Mouse (Mus musculus): ENCODE measurements around the gene Bloc1s3. TPM values are rescaled to one million over a fixed set of nuclear protein-coding genes. Genes with fewer than 3 reads are reported as not detected.

The Bloc1s3 gene
- polyA plus RNA-seq, 1 experiment = 13.2 TPM

GRCm38 (mm10) chr7:19473875-19474443, 34.2 kb downstream of the Bloc1s3 start:
- H3K27me3 ChIP-seq (ENCODE audit: control insufficient read depth, insufficient read depth, low read length) = no peaks in the 10 kb centered on the region; the same call in 1 of the 2 replicates
- peak; percentile 29 for DNase-seq
- 2% methylated on average over 89 of the region's 89 CpGs for WGBS
- H3K36me3 ChIP-seq (ENCODE audit: control insufficient read depth, insufficient read depth, low read length) = no peaks in the 10 kb centered on the region
- TF ChIP-seq CTCF (IDR thresholded peaks at IDR 0.05; ENCODE audit: borderline replicate concordance, control insufficient read depth, extremely low read depth, insufficient read depth, low read length, poor library complexity) (no peak), POLR2A (IDR thresholded peaks at IDR 0.05; ENCODE audit: control insufficient read depth, extremely low read depth, insufficient read depth, low read length, poor library complexity) (no peak)
- H3K4me3 ChIP-seq (ENCODE audit: control insufficient read depth, insufficient read depth, low read length) = peak overlapping the region; percentile 34
- peaks cover 22% of the 10 kb centered on the region for H3K4me1 ChIP-seq (replicated peaks; ENCODE audit: control insufficient read depth, insufficient read depth, low read length)
- no peak overlapping the region for H3K27ac ChIP-seq (ENCODE audit: control insufficient read depth, insufficient read depth, low read length)

GRCm38 (mm10) chr7:19472403-19472802, 35.8 kb downstream of the Bloc1s3 start:
- peaks cover 22% of the 10 kb centered on the region for H3K4me1 ChIP-seq (replicated peaks; ENCODE audit: control insufficient read depth, insufficient read depth, low read length)
- no peak for DNase-seq
- no peak overlapping the region for H3K4me3 ChIP-seq (ENCODE audit: control insufficient read depth, insufficient read depth, low read length)
- H3K27me3 ChIP-seq (ENCODE audit: control insufficient read depth, insufficient read depth, low read length) = no peaks in the 10 kb centered on the region; the same call in 1 of the 2 replicates
- no peaks in the 10 kb centered on the region for H3K36me3 ChIP-seq (ENCODE audit: control insufficient read depth, insufficient read depth, low read length)
- TF ChIP-seq POLR2A (IDR thresholded peaks at IDR 0.05; ENCODE audit: control insufficient read depth, extremely low read depth, insufficient read depth, low read length, poor library complexity) = no peak
- TF ChIP-seq CTCF (IDR thresholded peaks at IDR 0.05; ENCODE audit: borderline replicate concordance, control insufficient read depth, extremely low read depth, insufficient read depth, low read length, poor library complexity) = no peak
- WGBS = 4% methylated on average over 4 of the region's 4 CpGs
- H3K27ac ChIP-seq (ENCODE audit: control insufficient read depth, insufficient read depth, low read length) = no peak overlapping the region

GRCm38 (mm10) chr7:19470308-19470707, 37.9 kb downstream of the Bloc1s3 start:
- no peak overlapping the region for H3K27ac ChIP-seq (ENCODE audit: control insufficient read depth, insufficient read depth, low read length)
- no peaks in the 10 kb centered on the region for H3K36me3 ChIP-seq (ENCODE audit: control insufficient read depth, insufficient read depth, low read length)
- no peak for DNase-seq
- peaks cover 22% of the 10 kb centered on the region for H3K4me1 ChIP-seq (replicated peaks; ENCODE audit: control insufficient read depth, insufficient read depth, low read length)
- no peaks in the 10 kb centered on the region; the same call in 1 of the 2 replicates for H3K27me3 ChIP-seq (ENCODE audit: control insufficient read depth, insufficient read depth, low read length)
- 80% methylated on average over 14 of the region's 14 CpGs for WGBS
- H3K4me3 ChIP-seq (ENCODE audit: control insufficient read depth, insufficient read depth, low read length) = no peak overlapping the region
- TF ChIP-seq CTCF (IDR thresholded peaks at IDR 0.05; ENCODE audit: borderline replicate concordance, control insufficient read depth, extremely low read depth, insufficient read depth, low read length, poor library complexity) (no peak), POLR2A (IDR thresholded peaks at IDR 0.05; ENCODE audit: control insufficient read depth, extremely low read depth, insufficient read depth, low read length, poor library complexity) (no peak)

- H3K27me3 ChIP-seq (ENCODE audit: control insufficient read depth, insufficient read depth, low read length) = no peaks in the 10 kb centered on the region; the same call in 1 of the 2 replicates
- DNase-seq = no peak
- no peak overlapping the region for H3K27ac ChIP-seq (ENCODE audit: control insufficient read depth, insufficient read depth, low read length)
- peaks cover 21% of the 10 kb centered on the region for H3K4me1 ChIP-seq (replicated peaks; ENCODE audit: control insufficient read depth, insufficient read depth, low read length)
- 91% methylated on average over 23 of the region's 23 CpGs for WGBS
- no peak for TF ChIP-seq CTCF (IDR thresholded peaks at IDR 0.05; ENCODE audit: borderline replicate concordance, control insufficient read depth, extremely low read depth, insufficient read depth, low read length, poor library complexity)
- no peak for TF ChIP-seq POLR2A (IDR thresholded peaks at IDR 0.05; ENCODE audit: control insufficient read depth, extremely low read depth, insufficient read depth, low read length, poor library complexity)
- no peaks in the 10 kb centered on the region for H3K36me3 ChIP-seq (ENCODE audit: control insufficient read depth, insufficient read depth, low read length)
- no peak overlapping the region for H3K4me3 ChIP-seq (ENCODE audit: control insufficient read depth, insufficient read depth, low read length)
Measured at GRCm38 (mm10) chr7:19469404-19469803, 38.8 kb downstream of the Bloc1s3 start.

GRCm38 (mm10) chr7:19468279-19468678, 39.9 kb downstream of the Bloc1s3 start:
- Histone ChIP-seq H3K4me1 (replicated peaks; ENCODE audit: control insufficient read depth, insufficient read depth, low read length) (peaks cover 13% of the 10 kb centered on the region), H3K27ac (ENCODE audit: control insufficient read depth, insufficient read depth, low read length) (no peak overlapping the region), H3K36me3 (ENCODE audit: control insufficient read depth, insufficient read depth, low read length) (no peaks in the 10 kb centered on the region), H3K4me3 (ENCODE audit: control insufficient read depth, insufficient read depth, low read length) (no peak overlapping the region), H3K27me3 (ENCODE audit: control insufficient read depth, insufficient read depth, low read length) (no peaks in the 10 kb centered on the region; the same call in 1 of the 2 replicates)
- WGBS = 47% methylated on average over 12 of the region's 12 CpGs
- TF ChIP-seq CTCF (IDR thresholded peaks at IDR 0.05; ENCODE audit: borderline replicate concordance, control insufficient read depth, extremely low read depth, insufficient read depth, low read length, poor library complexity) (no peak), POLR2A (IDR thresholded peaks at IDR 0.05; ENCODE audit: control insufficient read depth, extremely low read depth, insufficient read depth, low read length, poor library complexity) (no peak)
- no peak for DNase-seq

- no peak for DNase-seq
- no peak overlapping the region for H3K27ac ChIP-seq (ENCODE audit: control insufficient read depth, insufficient read depth, low read length)
- H3K4me3 ChIP-seq (ENCODE audit: control insufficient read depth, insufficient read depth, low read length) = no peak overlapping the region
- 76% methylated on average over 6 of the region's 6 CpGs for WGBS
- no peaks in the 10 kb centered on the region for H3K36me3 ChIP-seq (ENCODE audit: control insufficient read depth, insufficient read depth, low read length)
- no peaks in the 10 kb centered on the region for H3K27me3 ChIP-seq (ENCODE audit: control insufficient read depth, insufficient read depth, low read length)
- H3K4me1 ChIP-seq (replicated peaks; ENCODE audit: control insufficient read depth, insufficient read depth, low read length) = peaks cover 8% of the 10 kb centered on the region
- TF ChIP-seq CTCF (IDR thresholded peaks at IDR 0.05; ENCODE audit: borderline replicate concordance, control insufficient read depth, extremely low read depth, insufficient read depth, low read length, poor library complexity) (no peak), POLR2A (IDR thresholded peaks at IDR 0.05; ENCODE audit: control insufficient read depth, extremely low read depth, insufficient read depth, low read length, poor library complexity) (no peak)
Measured at GRCm38 (mm10) chr7:19467638-19468037, 40.5 kb downstream of the Bloc1s3 start.
